Mouse (Mus musculus) gastrocnemius, postnatal 25 days (tissue): ENCODE measurements around the gene Tfg. TPM values are rescaled to one million over a fixed set of nuclear protein-coding genes. Genes with fewer than 3 reads are reported as not detected.

ENCODE experiments used
- DNase-seq: peaks from one replicate; pipeline ENCODE4 v3.0.0; 2022
- total RNA-seq, 2 experiments: library from RNA; stranded (reverse); gene quantifications; 1 replicate in 1 of 2; 2 replicates in 1 of 2; pipeline ENCODE4 v1.2.3; 2021

The Tfg gene
- total RNA-seq, 2 experiments from 2014 or later: 43.6 to 44.2 TPM

- DNase-seq: no peak
Measured at GRCm38 (mm10) chr16:56645251-56645650, 72.0 kb downstream of the Tfg start.

Other genes with a start within 250 kb of the Tfg start
- 10 to 100 TPM; 13.2 to 17.9 TPM for gene Abi3bp, start 239.6 kb downstream of the Tfg start, total RNA-seq
- gene Adgrg7, start 78.4 kb upstream of the Tfg start, total RNA-seq: not detected
- 1 to 10 TPM; 2.4 to 3.7 TPM for gene Tmem45a, start 168.7 kb upstream of the Tfg start, total RNA-seq
- gene Lnp1, start 210.6 kb upstream of the Tfg start, total RNA-seq: not detected